Mouse (Mus musculus): ENCODE data around the gene Adarb2.

The Adarb2 gene

DNA sequence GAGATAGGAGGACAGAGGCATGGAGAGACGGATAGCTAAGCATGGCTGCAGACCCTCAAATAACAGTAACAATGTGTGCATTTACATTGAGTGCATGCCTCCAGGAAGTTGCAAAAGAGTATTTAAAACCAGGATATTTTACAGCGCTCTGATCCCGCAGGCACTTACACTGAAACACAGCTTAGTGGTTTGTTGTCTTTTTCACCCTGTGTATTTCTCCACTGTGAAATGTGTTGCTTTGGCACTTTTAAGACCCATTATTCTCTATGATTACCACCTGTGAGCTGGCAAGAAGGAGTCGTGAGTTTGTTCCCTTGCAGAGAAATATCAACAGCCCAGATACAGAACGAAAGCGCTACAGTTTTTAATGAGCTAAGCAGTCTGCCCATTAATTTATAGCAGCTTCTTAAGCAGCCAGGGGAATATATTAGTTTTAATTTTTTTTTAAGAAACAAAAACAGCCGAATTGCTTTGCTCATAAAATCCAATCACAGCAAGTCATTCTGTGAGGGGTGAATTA is 167.3 kb downstream of the Adarb2 start:
- DNase-seq: no peak

DNA sequence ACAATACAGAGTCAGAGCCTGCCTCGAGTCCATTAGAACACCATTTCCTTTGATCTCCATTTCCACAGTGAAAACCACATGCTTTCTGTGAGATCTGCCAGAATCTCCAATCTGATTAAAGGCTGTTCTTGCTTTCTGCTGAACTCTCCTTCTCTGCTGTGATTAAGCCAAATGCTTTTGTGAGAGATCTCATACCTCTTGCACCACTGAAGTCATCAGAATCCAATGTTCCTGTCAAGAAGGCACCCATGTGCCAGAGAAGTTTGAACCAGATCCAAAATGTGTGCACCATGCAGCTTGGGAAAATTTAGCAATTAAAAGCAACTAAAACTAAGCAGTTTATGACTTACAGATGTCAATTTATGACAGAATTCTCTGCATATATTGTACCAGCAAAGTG is 185.9 kb downstream of the Adarb2 start:
- no peak for DNase-seq

DNA sequence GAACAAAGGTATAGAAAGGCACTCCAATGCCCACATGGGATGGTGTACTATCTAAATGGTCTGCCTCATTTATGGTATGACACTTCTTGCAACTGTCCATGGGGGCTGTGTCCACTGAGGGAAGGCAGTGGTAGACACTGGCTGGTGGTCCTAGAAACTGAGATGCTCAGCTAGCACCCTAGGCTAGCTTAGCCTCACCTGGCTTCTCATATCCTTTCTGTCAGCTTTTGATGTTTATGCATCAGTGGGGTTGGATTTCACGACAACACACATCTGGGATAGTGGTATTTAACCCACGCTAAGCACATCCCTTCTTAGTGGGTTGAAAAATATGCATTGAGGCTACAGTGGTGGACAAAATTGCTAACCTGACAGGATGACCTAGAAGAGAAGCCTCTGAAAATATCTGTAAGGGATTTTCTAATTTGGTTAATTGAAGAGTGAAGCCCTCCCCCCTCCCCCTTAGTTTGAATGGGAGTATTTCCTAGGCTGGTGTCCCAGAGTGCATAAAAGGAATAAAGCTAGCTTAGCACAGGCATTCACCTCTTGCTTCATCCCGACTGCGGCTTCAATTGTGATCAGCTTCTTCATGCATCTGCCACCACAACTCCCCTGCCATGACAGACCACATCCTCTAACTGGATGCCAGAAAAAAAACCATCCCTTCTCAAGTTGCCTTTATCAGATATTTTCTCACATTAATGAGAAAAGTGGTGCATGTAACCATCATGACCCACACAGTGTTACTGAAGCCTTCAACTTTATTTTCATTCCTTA is 197.8 kb downstream of the Adarb2 start:
- no peak for DNase-seq

DNA sequence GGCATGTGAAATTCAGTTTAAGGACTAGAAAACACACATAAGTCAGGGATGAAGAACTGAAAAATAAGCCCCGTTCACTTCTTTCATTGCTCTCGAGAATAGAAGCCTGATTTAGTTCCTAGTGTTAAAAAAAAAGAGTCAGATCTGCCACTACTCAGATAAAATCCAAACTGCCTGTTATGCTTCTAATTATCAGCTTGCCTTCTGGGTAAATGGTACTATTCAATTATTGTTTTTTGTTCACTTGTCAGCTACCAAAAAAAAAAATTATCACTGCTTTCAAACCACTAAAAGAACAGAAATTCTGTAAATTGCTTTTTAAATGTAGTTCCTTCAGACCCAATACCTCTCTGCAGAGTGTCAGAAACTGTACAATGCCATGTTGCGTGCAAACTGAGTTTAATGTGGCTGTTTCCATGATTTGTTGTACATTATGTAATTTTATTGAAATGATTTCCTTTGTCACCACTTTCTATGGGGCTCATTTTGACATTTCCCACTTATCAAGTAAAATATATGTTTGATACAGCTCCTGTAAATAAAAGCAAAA is 199.7 kb downstream of the Adarb2 start:
- no peak for DNase-seq

DNA sequence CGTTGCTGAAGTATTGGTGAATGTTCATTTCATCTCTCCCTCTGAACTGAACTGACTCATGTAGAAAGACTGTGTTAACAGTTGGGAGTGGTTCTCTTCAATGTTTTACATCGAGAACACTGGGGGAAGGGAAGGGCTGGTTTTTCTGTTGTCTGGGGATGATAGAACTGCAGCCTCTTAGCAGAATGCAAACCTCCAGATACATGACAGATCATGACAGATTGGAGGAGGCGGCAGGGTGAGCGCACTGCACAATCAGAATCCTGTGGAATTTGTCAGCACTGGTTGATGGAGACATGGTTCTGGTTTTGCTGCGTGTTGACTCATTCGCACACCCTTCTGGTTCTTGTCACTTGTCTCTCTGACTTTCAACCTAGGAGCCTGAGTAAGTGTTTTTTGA is 203.4 kb downstream of the Adarb2 start:
- no peak for DNase-seq

DNA sequence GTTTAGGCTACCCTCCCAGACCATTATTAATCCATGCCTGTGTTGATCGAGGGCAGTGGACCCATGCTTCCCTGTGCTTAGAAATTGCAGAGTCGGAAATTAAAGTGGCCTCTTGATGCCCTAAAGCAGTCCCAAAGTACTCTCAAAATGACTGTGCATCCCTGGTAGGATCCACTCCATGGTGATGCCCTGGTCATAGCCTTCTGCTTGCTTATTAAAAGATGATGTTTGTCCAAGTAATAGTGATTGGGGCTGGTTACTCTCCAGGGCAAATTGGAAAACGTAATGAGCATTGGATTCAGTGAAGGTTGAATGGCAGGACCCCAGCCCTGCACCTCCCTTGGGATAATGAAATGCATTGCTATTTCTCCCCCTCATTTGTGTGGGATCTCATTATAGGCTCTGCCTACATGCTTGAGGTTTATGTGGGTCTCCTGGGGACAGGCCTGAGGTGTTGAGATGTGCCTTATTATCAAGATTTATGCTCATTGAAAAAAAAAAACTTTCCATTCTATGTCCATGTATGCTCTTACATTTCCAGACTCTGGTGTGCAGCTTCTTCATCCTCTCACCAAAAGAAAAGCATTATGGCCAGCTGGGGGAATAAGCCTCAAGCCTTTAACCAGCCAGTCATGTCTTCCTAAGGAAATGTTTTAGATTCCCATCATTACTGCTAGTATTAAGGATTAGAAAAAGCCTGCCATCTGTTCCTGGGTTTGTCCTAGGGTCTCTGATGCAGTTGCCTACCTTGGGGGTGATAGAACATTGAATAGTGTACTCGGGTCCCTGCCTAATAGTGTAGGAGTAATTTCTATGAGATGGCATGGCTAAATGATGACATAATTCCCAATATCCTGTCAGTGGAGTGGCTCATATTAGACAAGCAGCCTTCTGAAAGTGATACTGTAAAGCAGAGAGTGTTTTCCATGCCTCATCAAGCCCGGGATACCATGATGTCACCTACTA is 208.0 kb downstream of the Adarb2 start:
- no peak for DNase-seq

DNA sequence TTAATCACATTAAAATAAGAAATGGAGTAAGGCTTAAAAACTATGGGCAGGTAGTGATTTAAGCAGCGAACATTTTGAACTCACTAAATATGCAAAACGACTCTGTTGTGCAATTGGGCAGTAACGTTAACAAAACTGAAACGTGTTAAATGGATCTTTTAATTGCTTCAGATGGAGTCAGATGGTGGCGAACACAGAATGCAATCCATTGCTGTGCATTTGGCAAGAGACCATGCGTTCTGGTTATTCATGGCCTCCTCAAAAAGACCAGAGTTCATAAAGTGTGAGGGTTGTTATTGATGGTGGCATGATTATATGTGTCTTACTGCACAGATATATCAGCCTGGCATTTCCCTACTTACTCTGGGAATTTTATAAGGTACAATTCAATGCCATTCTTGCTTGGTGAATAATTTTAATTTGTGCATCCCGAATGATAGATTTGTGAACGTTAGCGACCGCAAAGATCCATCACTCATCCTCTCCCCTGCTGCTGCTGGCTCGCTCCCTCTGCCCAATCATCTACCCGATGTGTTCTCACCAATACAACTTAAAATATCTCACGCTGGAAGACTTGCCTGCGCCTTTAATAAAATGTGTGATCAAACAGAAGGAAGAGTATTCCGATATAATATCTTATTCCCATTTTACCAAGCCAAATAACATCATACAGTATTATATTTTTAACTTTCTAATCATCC is 221.5 kb downstream of the Adarb2 start:
- DNase-seq: no peak

DNA sequence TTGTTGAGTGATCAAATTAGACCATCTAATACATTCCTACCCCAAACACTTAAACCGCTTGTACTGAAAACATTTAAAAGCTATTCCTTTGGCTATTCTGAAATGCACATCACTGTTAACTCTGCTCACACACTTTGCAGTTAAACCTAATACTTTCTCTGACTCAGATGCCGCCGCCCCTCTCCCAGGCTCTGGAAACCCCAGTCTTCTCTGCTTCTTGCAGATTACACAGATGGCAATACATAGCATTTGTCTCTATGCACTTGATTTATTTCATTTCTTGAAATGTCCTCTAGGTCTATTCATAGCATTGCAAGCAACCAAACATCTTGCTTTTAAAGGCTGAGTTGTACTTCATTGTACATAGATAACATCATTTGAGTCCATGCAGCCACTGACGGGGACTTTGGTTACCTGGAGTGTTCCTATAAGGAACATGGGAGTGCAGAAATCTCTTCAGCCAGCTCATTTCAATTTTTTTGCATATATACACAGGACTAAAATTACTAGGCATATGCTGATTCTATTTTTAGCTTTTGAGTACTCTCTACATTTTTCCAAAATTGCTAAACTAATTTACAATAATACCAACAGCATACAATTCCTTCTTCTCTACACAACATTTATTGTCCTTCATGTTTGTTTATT is 236.6 kb downstream of the Adarb2 start:
- no peak for DNase-seq

DNA sequence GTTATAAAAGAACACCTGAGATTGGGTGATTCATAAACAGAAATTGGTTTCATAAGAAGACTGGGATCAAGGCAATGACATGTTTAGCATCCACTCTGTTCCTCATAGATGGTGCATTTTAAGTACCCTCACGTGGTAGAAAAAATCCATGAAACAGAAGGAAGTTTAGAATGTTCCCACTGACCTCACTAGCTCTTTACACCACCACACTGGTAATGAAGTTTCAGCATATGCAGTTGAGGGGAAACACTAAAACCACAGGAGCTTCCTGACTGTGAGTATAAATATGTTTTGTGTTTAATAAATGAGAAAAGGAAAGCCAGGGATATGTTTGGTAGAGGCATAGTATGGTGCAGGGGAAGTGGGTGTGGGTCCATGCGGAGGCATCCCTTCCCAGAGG is 242.7 kb downstream of the Adarb2 start:
- no peak for DNase-seq

DNA sequence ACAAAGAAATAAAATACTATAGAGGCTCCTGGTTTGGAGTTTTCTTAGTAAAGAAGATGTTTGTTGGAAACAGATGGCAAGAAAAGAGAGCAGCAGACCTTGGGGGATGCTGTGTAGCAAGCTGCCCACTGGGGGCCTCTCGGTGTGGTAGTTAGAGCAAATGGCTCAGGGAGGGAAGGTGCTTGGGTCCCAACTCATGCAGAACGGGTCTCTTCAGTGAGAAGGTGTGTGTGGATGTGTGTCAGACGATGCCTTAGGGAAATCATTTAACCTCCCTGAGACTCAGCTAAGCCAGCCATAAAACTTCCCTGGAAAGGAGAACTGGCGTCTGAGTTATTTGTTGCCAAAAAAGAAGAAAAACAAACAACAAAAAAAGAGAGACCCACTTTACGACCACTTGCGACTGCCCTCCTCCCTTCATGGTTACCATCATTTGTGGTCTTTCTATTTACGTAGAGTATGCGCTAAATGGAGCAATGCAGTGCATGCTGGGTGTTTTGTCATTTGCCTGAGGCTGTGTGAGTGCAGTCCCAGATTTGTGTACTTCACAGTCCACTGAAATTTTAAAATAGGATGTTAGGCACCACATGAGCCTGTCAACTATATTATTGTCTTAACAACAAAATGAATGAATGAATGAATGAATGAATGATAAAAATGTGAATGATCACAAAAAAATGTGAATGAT is 245.7 kb downstream of the Adarb2 start:
- DNase-seq: no peak

DNA sequence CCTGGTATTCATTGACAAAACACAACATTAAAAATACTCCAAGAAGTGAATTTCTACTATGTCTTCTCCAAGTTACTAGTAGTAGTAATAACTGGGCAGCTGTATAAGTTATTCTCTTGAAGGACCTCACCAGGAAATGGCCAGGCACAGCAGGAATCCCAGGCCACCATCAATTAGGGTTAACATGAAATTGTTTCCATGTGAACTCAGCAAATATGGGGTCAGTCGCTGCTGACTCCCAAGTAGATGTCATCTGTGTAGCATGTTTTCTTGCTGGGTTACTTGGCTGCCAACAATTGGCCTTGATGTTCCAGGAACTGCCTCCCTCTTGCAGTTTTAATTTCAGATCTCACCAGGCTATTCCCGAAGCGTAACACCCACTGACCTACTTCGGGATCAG is 248.9 kb downstream of the Adarb2 start:
- DNase-seq: no peak

DNA sequence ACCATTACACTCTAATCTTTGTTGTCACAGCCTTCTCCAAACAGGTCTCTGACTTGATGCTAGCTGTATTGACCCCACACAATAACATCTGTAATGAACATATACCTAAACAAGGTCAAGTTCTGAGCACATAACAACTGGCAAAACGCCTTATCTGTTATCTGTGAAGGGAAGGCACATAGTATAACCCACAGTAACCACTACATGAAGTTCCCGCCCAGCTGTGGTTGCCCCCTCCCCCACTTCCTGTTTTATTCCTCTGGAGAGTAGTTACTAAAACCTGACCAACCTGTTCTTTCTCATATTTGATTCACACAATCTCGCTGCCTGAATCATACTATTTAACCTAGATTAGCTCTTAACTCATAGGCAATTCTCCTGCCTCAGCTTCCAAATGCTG is 254.2 kb downstream of the Adarb2 start:
- DNase-seq: peak; percentile 19

DNA sequence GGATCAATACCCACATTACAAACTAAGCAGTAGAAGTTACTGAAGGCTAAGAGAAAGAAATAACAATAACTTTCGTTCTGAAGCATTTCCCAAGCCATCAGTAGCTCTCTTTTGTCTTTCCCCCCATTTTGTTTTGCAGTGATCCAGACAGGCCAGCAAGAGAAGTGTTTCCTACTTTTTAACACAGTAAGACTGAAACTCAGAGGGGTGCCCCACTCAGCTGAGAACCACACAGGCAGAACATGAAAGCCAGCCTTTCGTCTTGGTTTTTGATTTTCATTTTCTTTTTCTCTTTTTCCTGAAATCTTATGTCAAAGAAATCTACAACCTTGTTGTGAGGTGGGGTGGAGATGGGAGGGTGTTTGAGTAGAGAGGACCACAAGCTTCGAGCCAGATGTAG is 255.2 kb downstream of the Adarb2 start:
- DNase-seq: no peak

DNA sequence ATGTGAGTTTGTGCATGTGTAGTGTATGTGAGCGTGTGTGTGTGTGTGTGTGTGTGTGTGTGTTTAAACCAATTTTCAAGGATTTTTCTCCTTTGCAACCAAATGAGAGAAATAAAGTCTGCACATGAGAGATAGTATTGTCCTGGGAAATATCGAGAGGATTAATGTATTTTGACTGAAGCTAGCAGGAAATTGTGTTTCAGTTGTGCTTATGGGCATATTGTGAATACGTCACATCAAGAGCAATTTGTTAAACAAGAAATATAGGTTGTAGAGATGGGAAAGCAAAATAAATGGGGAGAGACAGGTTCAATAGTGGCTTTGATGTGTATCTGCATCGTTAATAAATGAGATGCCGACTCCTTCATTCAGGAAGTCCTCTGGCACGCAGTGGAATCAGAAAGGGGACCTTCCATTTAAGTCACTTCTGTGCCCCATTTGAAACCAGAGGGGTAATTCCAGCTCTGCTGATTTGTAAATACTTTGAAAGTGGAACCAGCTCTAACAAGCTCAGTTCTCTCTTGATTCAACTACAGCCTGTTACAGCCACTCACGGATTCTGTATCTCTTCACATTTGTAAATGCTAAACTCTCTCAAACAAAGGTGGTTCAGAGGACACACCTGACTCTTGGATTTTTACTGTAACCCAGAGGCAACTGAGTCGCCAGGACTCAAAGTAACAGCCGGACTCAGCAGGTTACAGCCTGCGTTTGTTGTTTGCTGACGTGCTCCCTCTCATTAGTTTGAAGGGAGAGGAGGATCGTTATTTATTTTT is 265.1 kb downstream of the Adarb2 start:
- no peak for DNase-seq

DNA sequence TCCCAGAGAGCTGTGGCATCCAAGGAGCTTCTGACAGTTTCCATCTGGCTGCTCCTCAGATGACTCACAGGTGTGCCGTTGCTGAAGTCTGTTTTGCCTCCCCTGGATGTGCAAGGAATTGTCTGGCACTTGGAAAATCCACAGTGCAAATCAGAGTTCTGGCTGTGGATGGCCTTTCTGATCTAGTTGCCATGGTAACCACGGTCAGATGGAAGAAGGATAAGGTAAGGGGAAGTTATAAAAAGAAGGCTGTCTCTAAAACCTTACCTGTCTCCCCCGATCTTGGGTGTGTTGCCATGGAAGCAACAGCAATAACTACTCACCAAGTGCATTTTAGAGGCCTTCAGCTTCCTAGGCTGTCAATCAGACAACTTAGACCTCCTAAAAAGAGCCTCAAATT is 273.6 kb downstream of the Adarb2 start:
- DNase-seq: no peak

DNA sequence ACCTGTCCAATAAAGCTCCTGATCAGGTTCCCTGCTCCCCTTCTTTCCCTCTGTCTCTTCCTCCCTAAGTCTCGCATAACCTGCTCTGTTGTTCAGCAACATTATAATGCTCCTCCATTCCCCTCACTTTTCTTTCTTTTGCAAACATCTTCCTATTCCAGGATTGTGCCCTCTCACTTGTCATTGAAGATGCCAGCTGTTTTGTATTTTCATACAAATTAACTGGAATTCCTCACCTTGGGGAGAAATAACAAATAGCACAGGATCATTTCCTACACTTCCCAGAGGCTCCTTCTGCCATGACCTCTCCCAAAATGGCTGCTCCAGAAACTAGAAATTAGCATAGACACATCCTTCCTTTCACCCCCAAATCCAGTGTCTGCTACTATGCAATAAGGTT is 276.1 kb downstream of the Adarb2 start:
- DNase-seq: no peak

DNA sequence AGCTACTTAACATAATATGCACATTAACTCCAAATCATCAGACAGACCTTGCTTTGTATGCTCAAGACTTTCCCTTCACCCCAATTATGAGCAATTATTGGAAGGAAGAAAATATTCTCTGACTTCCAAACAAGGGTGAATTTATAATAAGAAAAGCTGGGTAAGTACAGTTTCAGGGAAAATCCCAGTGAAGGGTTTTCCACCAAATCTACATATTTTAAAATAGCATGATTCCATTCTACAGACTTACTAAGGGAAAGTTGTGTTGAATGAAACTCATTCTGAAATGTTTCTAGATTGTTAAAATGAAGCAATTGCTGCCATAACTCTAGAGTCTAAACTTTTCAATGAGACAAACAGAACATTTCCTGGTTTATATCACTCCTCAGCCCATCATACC is 277.3 kb downstream of the Adarb2 start:
- no peak for DNase-seq

DNA sequence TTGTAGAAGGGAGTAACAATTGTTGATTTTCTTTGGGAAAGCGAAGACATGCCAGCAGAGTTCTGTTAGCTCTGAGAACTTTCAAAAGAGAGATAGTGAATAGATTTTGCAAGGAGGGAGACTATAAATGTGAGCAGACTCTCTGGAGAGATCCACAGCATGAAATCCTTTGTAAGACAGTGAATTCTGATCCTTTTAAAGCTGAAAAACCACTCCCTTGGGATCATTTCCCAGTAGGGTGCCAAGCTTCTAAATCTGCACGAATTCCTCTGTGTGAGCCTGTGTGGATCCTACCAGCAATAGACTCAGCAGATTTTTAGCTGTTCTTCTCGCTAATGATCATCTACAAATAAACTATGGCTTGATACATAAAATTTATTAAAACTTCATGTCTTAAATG is 278.7 kb downstream of the Adarb2 start:
- no peak for DNase-seq

DNA sequence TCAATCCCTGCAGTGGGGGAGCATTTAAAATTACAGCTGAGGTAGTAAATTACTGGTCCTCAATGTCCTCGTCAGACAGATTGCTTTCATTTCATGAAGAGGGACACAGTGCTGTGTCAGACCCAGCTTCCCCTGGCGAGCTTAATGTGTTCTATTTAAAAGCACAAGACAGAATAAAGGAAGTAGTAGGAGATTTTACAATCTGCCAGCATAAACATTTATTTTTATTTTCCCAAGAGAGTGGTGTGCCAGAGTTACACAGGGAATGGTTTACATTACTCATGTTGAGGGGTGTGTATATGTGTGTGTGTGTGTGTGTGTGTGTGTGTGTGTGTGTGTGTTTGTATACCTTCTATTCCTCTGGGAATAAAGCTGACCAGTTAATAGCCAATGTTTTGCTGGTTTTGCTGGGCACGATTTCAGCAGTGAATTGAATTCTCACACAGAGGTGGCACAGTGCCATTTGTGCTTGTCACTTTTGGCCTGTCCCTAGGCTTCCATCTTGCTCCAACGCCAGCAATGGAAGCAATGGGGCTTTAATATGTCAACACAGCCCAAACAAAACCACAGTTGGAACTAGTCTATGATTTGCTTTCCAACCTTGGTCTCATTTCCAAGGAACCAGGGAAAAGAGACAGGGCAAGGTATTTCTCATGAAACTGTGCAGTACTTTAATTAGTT is 282.1 kb downstream of the Adarb2 start:
- DNase-seq: peak; percentile 36

DNA sequence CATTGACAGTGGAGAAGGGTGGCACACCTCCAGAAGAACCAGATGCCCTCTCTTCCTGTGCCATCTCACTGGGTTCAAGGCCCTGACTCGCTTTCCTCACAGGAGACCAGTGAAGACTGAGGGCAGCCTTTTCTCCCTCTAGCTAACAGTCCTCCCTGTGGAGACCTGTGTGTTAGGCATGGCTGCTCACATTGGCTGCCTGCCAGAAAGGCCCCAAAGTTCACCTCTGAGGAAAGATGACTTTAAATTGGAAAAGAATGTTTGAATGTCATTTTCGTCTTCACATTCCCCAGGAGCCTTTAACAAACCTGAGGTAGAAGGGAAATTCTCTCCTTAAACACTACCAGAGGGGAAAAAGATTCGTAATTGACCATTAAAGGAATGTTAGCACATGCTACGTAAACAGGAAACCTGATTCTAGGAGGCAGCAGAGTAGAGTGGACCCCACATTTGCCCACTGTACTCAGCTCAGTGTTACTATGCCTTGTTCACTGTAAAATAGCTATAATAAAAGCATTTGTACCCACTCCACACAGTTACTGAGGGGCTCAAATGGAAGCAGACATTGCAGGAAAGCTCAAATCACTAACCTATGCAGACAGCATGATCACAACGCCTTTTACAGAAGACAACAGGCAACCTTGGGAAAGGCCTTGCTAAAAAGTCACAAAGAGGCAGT is 285.2 kb downstream of the Adarb2 start:
- DNase-seq: no peak
